Mouse (Mus musculus): ENCODE measurements around the gene D6Ertd527e.

Gene D6Ertd527e

GRCm38 (mm10) chr6:87112125-87112524, 7.6 kb downstream of the D6Ertd527e start:
- no peak for DNase-seq

GRCm38 (mm10) chr6:87115981-87116380, 11.4 kb downstream of the D6Ertd527e start:
- no peak for DNase-seq

GRCm38 (mm10) chr6:87116596-87116995, 12.1 kb downstream of the D6Ertd527e start:
- no peak for DNase-seq

- no peak for DNase-seq
Observed at GRCm38 (mm10) chr6:87119066-87119837, 14.7 kb downstream of the D6Ertd527e start.

GRCm38 (mm10) chr6:87119975-87120374, 15.4 kb downstream of the D6Ertd527e start:
- DNase-seq, result no peak

- no peak for DNase-seq
Observed at GRCm38 (mm10) chr6:87120661-87121060, 16.1 kb downstream of the D6Ertd527e start.

GRCm38 (mm10) chr6:87121961-87122360, 17.4 kb downstream of the D6Ertd527e start:
- DNase-seq, result no peak

GRCm38 (mm10) chr6:87123406-87123805, 18.9 kb downstream of the D6Ertd527e start:
- DNase-seq, result no peak

GRCm38 (mm10) chr6:87123973-87124372, 19.4 kb downstream of the D6Ertd527e start:
- DNase-seq, result no peak

- DNase-seq, result peak; percentile 53
Observed at GRCm38 (mm10) chr6:87127049-87127753, 22.7 kb downstream of the D6Ertd527e start.

GRCm38 (mm10) chr6:87129861-87130260, 25.3 kb downstream of the D6Ertd527e start:
- no peak for DNase-seq

- DNase-seq, result no peak
Observed at GRCm38 (mm10) chr6:87130628-87131027, 26.1 kb downstream of the D6Ertd527e start.

- no peak for DNase-seq
Observed at GRCm38 (mm10) chr6:87131078-87131477, 26.5 kb downstream of the D6Ertd527e start.

GRCm38 (mm10) chr6:87133520-87133919, 29.0 kb downstream of the D6Ertd527e start:
- no peak for DNase-seq

- no peak for DNase-seq
Observed at GRCm38 (mm10) chr6:87133966-87134546, 29.5 kb downstream of the D6Ertd527e start.

- no peak for DNase-seq
Observed at GRCm38 (mm10) chr6:87138479-87138878, 33.9 kb downstream of the D6Ertd527e start.

- DNase-seq, result no peak
Observed at GRCm38 (mm10) chr6:87139796-87140553, 35.4 kb downstream of the D6Ertd527e start.

GRCm38 (mm10) chr6:87142239-87142638, 37.7 kb downstream of the D6Ertd527e start:
- DNase-seq, result peak; percentile 34

- DNase-seq, result no peak
Observed at GRCm38 (mm10) chr6:87143594-87143993, 39.0 kb downstream of the D6Ertd527e start.

- DNase-seq, result no peak
Observed at GRCm38 (mm10) chr6:87147921-87148320, 43.4 kb downstream of the D6Ertd527e start.

- DNase-seq, result no peak
Observed at GRCm38 (mm10) chr6:87150471-87150870, 45.9 kb downstream of the D6Ertd527e start.

- DNase-seq, result no peak
Observed at GRCm38 (mm10) chr6:87151427-87151826, 46.9 kb downstream of the D6Ertd527e start.

Measured in lung, postnatal 14 days (tissue).